Mouse (Mus musculus): ENCODE measurements around the gene Ndufs1.
A peak's percentile ranks its signal among the peaks of the same experiment; 100 is the strongest.
"Not testable (repeated sequence)": the region's sequence is repeated elsewhere in the genome, so short reads cannot be mapped to it uniquely, and the experiment has no call there.

Ndufs1 gene

GRCm38 (mm10) chr1:63182636-63183270 is 6.1 kb upstream of the Ndufs1 start:
- DNase-seq = peak; percentile 72 to 73

- DNase-seq = peak; percentile 91 to 93
These were observed 5.6 kb upstream of the Ndufs1 start for GRCm38 (mm10) chr1:63182212-63182611.

DNA sequence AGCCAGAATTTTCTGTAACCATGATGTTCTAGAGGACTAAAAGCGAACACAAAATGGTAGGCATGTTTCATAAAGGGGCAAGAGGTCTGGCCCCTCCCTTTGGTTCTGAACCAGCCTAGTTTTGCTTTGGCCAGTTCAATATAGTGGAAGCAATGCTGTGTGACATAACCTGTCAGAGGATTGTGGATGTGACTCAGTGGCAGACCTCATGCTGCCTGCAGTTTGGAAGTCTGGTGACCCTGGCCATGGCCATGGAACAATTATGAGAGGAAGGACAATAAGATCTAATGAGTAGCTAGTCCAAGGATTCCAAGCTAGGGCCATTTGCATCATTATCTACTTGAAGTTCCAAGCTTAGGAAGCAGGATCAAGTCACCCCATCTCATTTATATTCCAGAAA is 4.8 kb upstream of the Ndufs1 start:
- no peak for DNase-seq

GRCm38 (mm10) chr1:63181019-63181418 is 4.4 kb upstream of the Ndufs1 start:
- peak; percentile 94 to 98 for DNase-seq

- not testable (repeated sequence) for DNase-seq
These were observed 3.9 kb upstream of the Ndufs1 start for GRCm38 (mm10) chr1:63180575-63180974.

GRCm38 (mm10) chr1:63180122-63180521 is 3.5 kb upstream of the Ndufs1 start:
- DNase-seq = no peak

GRCm38 (mm10) chr1:63178308-63178707 is 1.7 kb upstream of the Ndufs1 start:
- no peak for DNase-seq

DNA sequence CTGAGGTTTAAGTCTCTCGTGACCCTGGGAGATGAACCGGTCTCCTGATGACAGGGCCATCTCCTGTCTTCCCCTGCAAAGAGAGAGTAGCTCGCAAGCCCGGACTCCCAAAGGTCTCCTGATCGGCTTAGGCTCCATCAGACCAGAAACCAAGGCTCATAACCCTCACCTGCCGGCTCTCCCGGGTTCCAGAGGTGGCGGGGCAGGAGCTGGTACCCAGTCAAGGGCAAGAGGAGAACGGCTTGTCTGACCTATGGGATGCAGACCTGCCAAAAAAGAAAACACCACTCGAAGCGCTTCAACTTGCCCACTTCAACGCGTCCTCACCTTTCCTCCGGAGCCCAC is 402 bp downstream of the Ndufs1 start:
- no peak for DNase-seq

DNA sequence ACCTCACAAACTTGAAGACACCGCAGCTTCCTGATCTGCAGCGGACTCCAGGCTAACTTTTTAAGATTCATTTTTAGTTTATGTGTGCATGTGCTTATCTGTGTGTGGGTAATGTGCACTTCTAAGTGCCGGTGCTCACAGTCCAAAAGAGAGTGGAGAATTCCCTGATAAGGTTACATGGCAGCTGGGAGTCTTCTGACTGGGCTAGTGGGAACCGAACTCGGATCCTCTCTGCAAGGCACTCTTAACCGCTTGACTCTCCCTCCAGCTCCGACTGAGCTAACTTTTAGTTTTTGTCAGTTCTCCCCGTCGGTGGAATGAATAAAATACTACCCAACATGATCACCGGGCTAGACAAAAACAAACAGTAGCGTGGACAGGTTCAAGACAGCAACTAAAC is 780 bp downstream of the Ndufs1 start:
- DNase-seq = peak in 1 of 2 experiments; percentile 47

- no peak for DNase-seq
These were observed 8.0 kb downstream of the Ndufs1 start for GRCm38 (mm10) chr1:63168638-63169037.

DNA sequence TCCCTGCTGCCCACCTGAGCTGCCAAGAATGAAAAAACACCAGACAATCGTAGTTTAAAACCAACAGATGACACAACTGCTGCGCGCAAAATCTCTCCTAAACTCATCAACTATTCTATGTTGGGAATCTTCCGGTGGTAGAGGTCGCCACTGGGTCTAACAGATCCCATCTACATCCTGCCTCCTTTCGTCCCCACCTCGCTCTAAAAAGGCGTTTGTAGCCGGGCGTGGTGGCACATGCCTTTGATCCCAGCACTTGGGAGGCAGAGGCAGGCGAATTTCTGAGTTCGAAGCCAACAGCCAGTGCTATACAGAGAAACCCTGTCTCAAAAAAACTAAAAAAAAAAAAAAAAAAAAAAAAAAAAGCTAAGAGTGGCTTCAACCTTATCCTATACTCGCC is 36.4 kb downstream of the Ndufs1 start:
- no peak for DNase-seq

- not testable (repeated sequence) for DNase-seq
These were observed 38.0 kb downstream of the Ndufs1 start for GRCm38 (mm10) chr1:63138586-63138985.

DNA sequence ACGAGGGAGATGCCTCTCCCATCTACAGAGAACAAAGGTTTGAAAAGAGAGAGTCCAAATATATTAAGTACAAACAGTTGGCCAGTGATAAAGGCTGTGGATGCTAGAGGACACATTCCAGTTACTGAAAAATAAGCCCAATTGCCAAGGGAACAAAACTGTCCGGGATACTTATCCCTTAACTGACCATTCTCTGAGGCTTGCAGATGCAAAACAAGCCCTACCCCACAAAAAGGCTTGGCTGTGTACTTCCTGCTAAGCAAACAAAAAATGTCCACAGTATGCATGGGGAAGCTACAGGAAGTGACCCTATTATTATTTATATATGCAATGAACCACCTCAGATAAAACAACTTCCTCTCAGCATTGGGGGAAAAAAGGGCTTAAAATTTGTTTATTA is 38.7 kb downstream of the Ndufs1 start:
- no peak for DNase-seq

DNA sequence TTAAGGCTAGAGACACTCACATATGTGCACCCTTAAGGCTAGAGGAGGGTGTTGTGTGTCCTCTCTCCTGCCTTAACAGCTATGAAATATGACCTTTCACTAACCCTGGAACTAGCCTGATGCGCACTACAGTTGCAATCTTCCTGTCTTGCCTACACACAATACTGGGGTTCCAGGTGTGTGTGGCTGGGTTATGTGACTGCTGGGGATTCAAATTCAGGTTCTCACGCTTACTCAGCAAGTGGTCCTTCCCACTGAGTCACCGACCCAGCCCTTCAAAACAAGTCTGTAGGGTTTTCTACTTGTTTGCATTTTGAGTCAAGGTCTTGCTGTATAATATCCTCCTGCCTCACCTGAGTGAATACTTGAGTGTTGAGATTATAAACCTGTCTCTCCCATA is 42.1 kb downstream of the Ndufs1 start:
- DNase-seq = no peak

- no peak for DNase-seq
These were observed 44.9 kb downstream of the Ndufs1 start for GRCm38 (mm10) chr1:63131766-63132165.

DNA sequence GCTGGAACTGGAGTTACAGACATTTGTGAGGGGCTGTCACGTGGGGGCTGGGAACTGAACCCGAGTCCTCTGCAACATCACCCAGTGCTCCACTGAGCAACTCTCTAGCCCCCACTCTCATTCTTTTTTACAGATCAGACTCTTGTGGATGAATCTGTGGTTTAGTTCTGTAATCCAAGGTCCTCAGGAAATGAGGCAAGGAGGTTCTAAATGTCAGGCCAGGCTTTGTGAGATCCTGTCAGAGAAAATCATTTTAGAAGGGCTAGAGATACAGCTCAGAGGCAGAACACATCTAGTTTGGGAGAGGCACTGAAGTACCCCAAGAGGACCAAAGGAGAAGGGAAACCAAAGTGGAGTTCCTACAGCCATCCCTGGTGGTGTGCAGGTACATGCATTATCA is 45.8 kb downstream of the Ndufs1 start:
- no peak for DNase-seq

- DNase-seq = no peak
These were observed 46.6 kb downstream of the Ndufs1 start for GRCm38 (mm10) chr1:63129857-63130690.

- no peak for DNase-seq
These were observed 47.4 kb downstream of the Ndufs1 start for GRCm38 (mm10) chr1:63129273-63129672.

GRCm38 (mm10) chr1:63126206-63126605 is 50.4 kb downstream of the Ndufs1 start:
- DNase-seq = no peak

DNA sequence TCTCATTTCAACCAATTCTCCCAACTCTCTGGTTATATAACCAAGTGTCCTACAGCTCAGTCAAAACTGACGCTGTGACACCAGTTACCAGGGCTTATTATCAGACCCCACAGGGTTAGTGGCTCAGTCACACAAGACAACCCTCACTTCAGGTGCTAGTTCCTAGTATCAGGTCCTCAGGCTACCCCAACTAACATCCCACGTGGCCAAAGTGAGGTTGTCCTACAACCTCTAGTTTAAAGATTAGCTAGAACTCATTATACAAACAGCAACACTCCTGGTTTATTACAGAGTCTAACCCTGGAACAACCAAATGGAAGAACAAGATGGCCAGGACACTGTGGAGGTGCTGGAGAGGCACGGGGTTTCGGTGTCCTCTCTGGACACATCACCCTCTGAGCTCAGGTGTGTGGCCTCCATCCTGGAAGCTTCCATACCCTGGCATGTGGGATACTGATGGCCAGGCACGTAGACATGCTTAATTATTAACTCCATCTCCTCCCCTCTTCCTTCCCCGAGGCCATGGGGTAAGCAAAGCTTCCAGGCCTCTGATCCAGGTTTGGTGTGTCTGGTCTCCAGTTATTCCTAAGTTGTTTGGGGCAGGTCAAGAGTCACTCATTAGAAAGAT is 52.7 kb downstream of the Ndufs1 start:
- DNase-seq = no peak

DNA sequence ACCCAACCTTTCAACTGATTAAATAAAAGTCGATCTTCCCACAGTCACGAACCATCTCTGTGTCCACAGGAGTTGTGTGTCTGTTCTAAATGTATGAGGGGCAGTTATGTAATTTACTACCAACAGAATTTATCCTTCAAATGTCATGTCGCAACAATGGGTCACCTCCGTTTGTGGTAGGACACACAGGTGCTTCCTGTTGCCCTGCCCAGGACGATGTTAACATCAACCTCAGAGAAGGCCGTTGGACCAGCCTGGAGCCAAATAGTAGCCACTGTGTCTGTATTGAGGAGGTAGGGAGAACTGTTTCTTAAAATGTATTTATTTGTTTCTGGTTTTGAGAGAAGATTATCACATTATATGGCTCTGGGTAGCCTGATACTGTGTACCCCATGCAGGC is 54.6 kb downstream of the Ndufs1 start:
- DNase-seq = no peak

DNA sequence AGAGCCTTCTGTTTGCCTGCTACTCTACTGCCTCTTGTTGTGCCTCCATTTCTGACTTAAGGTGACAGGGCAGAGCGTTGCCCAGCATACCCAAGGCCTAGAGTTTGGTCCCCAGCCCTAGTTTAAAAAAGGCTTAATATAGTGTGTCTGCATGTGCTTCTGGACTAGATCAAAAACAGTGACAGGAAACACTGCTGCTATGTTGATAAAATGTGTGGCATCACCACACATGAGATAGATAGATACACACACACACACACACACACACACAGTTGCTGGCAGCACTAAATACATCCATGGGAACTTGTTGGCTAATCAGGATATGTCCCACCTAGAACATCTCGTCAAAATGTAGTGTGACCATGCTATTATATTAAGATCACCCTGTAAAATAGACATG is 56.3 kb downstream of the Ndufs1 start:
- DNase-seq = no peak

- no peak for DNase-seq
These were observed 57.0 kb downstream of the Ndufs1 start for GRCm38 (mm10) chr1:63119675-63120074.

- peak in 1 of 2 experiments; percentile 18 for DNase-seq
These were observed 61.1 kb downstream of the Ndufs1 start for GRCm38 (mm10) chr1:63115540-63115939.

All from cerebellum, postnatal 14 days (tissue).